Mouse (Mus musculus): Measurements from ENCODE around the gene E4f1. TPM values are rescaled to one million over a fixed set of nuclear protein-coding genes. Genes with fewer than 3 reads are reported as not detected.

Gene E4f1
- polyA plus RNA-seq, 1 experiment from 2014 or later = 42.3 TPM

- 92% methylated on average over 20 of the region's 20 CpGs for WGBS
- H3K27ac ChIP-seq (ENCODE audit: low read depth, low read length) = no peak overlapping the region
- peaks cover 27% of the 10 kb centered on the region for H3K4me1 ChIP-seq (ENCODE audit: control insufficient read depth, insufficient read depth, low read depth, low read length)
- ATAC-seq = no peak
- peak overlapping the region; percentile 61 for H3K4me2 ChIP-seq (ENCODE audit: low read length)
- H3K27me3 ChIP-seq (replicated peaks; ENCODE audit: control insufficient read depth, insufficient read depth, low read length) = no peaks in the 10 kb centered on the region
- 0 out of 2 replicates have a peak overlapping the region, but pooled peaks have one; percentile 74 for H3K9ac ChIP-seq (ENCODE audit: low read depth, low read length)
- H3K36me3 ChIP-seq (ENCODE audit: control insufficient read depth, insufficient read depth, low read length) = peaks cover 20% of the 10 kb centered on the region
- H3K9me3 ChIP-seq (ENCODE audit: control insufficient read depth, low read length) = no peaks in the 10 kb centered on the region
- no peak overlapping the region; the same call in 1 of the 2 replicates for H3K4me3 ChIP-seq (ENCODE audit: low read length)
Observed at GRCm38 (mm10) chr17:24477053-24477984, 7.2 kb upstream of the E4f1 start.

GRCm38 (mm10) chr17:24476022-24476776 is 6.1 kb upstream of the E4f1 start:
- H3K36me3 ChIP-seq (ENCODE audit: control insufficient read depth, insufficient read depth, low read length) = peaks cover 20% of the 10 kb centered on the region
- no peak for ATAC-seq
- peaks cover 38% of the 10 kb centered on the region for H3K4me1 ChIP-seq (ENCODE audit: control insufficient read depth, insufficient read depth, low read depth, low read length)
- no peak overlapping the region for H3K4me2 ChIP-seq (ENCODE audit: low read length)
- H3K9me3 ChIP-seq (ENCODE audit: control insufficient read depth, low read length) = no peaks in the 10 kb centered on the region
- no peaks in the 10 kb centered on the region for H3K27me3 ChIP-seq (replicated peaks; ENCODE audit: control insufficient read depth, insufficient read depth, low read length)
- no peak overlapping the region for H3K4me3 ChIP-seq (ENCODE audit: low read length)
- H3K27ac ChIP-seq (ENCODE audit: low read depth, low read length) = no peak overlapping the region
- WGBS = 92% methylated on average over 10 of the region's 10 CpGs
- H3K9ac ChIP-seq (ENCODE audit: low read depth, low read length) = no peak overlapping the region

GRCm38 (mm10) chr17:24475586-24475985 is 5.5 kb upstream of the E4f1 start:
- ATAC-seq = no peak
- H3K9me3 ChIP-seq (ENCODE audit: control insufficient read depth, low read length) = no peaks in the 10 kb centered on the region
- 93% methylated on average over 6 of the region's 6 CpGs for WGBS
- no peak overlapping the region for H3K4me3 ChIP-seq (ENCODE audit: low read length)
- no peak overlapping the region for H3K4me2 ChIP-seq (ENCODE audit: low read length)
- H3K4me1 ChIP-seq (ENCODE audit: control insufficient read depth, insufficient read depth, low read depth, low read length) = peaks cover 43% of the 10 kb centered on the region
- no peak overlapping the region for H3K27ac ChIP-seq (ENCODE audit: low read depth, low read length)
- H3K9ac ChIP-seq (ENCODE audit: low read depth, low read length) = no peak overlapping the region
- H3K36me3 ChIP-seq (ENCODE audit: control insufficient read depth, insufficient read depth, low read length) = peaks cover 20% of the 10 kb centered on the region
- no peaks in the 10 kb centered on the region for H3K27me3 ChIP-seq (replicated peaks; ENCODE audit: control insufficient read depth, insufficient read depth, low read length)

GRCm38 (mm10) chr17:24474557-24474956 is 4.4 kb upstream of the E4f1 start:
- WGBS = 81% methylated on average over 5 of the region's 5 CpGs
- Histone ChIP-seq H3K4me2 (ENCODE audit: low read length) (no peak overlapping the region), H3K27me3 (replicated peaks; ENCODE audit: control insufficient read depth, insufficient read depth, low read length) (no peaks in the 10 kb centered on the region), H3K36me3 (ENCODE audit: control insufficient read depth, insufficient read depth, low read length) (peaks cover 20% of the 10 kb centered on the region), H3K9ac (ENCODE audit: low read depth, low read length) (no peak overlapping the region), H3K4me3 (ENCODE audit: low read length) (no peak overlapping the region), H3K27ac (ENCODE audit: low read depth, low read length) (no peak overlapping the region), H3K4me1 (ENCODE audit: control insufficient read depth, insufficient read depth, low read depth, low read length) (peaks cover 39% of the 10 kb centered on the region), H3K9me3 (ENCODE audit: control insufficient read depth, low read length) (no peaks in the 10 kb centered on the region)
- ATAC-seq = no peak

GRCm38 (mm10) chr17:24473612-24474275 is 3.6 kb upstream of the E4f1 start, which contains the start of gene Bricd5:
Gene Bricd5 (plus strand): TSS chr17:24473884.
- WGBS = 77% methylated on average over 6 of the region's 6 CpGs
- H3K4me2 ChIP-seq (ENCODE audit: low read length) = no peak within 1 kb of the TSS; the same call in 1 of the 2 replicates
- no peak within 1 kb of the TSS for H3K4me3 ChIP-seq (ENCODE audit: low read length)
- ATAC-seq = no peak
- 0 out of 2 replicates have a peak within 1 kb of the TSS, but pooled peaks have one; percentile 22 for H3K9ac ChIP-seq (ENCODE audit: low read depth, low read length)
- no peaks in the 10 kb centered on the region for H3K27me3 ChIP-seq (replicated peaks; ENCODE audit: control insufficient read depth, insufficient read depth, low read length)
- no peaks in the 10 kb centered on the region for H3K9me3 ChIP-seq (ENCODE audit: control insufficient read depth, low read length)
- H3K27ac ChIP-seq (ENCODE audit: low read depth, low read length) = peak within 1 kb of the TSS; percentile 23; the same call in 1 of the 2 replicates
- peaks cover 20% of the 10 kb centered on the region for H3K36me3 ChIP-seq (ENCODE audit: control insufficient read depth, insufficient read depth, low read length)
- peaks cover 39% of the 10 kb centered on the region for H3K4me1 ChIP-seq (ENCODE audit: control insufficient read depth, insufficient read depth, low read depth, low read length)

GRCm38 (mm10) chr17:24472512-24472911 is 2.4 kb upstream of the E4f1 start:
- peaks cover 20% of the 10 kb centered on the region for H3K36me3 ChIP-seq (ENCODE audit: control insufficient read depth, insufficient read depth, low read length)
- H3K9me3 ChIP-seq (ENCODE audit: control insufficient read depth, low read length) = no peaks in the 10 kb centered on the region
- H3K9ac ChIP-seq (ENCODE audit: low read depth, low read length) = no peak overlapping the region
- peaks cover 31% of the 10 kb centered on the region for H3K4me1 ChIP-seq (ENCODE audit: control insufficient read depth, insufficient read depth, low read depth, low read length)
- WGBS = 77% methylated on average over 4 of the region's 4 CpGs
- no peak overlapping the region for H3K27ac ChIP-seq (ENCODE audit: low read depth, low read length)
- peak overlapping the region; percentile 99 for H3K4me2 ChIP-seq (ENCODE audit: low read length)
- ATAC-seq = no peak
- no peak overlapping the region for H3K4me3 ChIP-seq (ENCODE audit: low read length)
- no peaks in the 10 kb centered on the region for H3K27me3 ChIP-seq (replicated peaks; ENCODE audit: control insufficient read depth, insufficient read depth, low read length)

- H3K27me3 ChIP-seq (replicated peaks; ENCODE audit: control insufficient read depth, insufficient read depth, low read length) = no peaks in the 10 kb centered on the region
- under 1% methylated on average over 68 of the region's 68 CpGs for WGBS
- H3K4me3 ChIP-seq (ENCODE audit: low read length) = peak overlapping the region; percentile 67
- H3K4me2 ChIP-seq (ENCODE audit: low read length) = peak overlapping the region; percentile 99
- no peaks in the 10 kb centered on the region for H3K9me3 ChIP-seq (ENCODE audit: control insufficient read depth, low read length)
- H3K36me3 ChIP-seq (ENCODE audit: control insufficient read depth, insufficient read depth, low read length) = peaks cover 14% of the 10 kb centered on the region
- peaks cover 29% of the 10 kb centered on the region for H3K4me1 ChIP-seq (ENCODE audit: control insufficient read depth, insufficient read depth, low read depth, low read length)
- H3K9ac ChIP-seq (ENCODE audit: low read depth, low read length) = peak overlapping the region; percentile 78
- H3K27ac ChIP-seq (ENCODE audit: low read depth, low read length) = peak overlapping the region; percentile 88
- peak; percentile 1; the same call in 1 of the 2 replicates for ATAC-seq
Observed at GRCm38 (mm10) chr17:24470701-24471527, 801 bp upstream of the E4f1 start.

- Histone ChIP-seq H3K27me3 (replicated peaks; ENCODE audit: control insufficient read depth, insufficient read depth, low read length) (no peaks in the 10 kb centered on the region), H3K4me1 (ENCODE audit: control insufficient read depth, insufficient read depth, low read depth, low read length) (peaks cover 29% of the 10 kb centered on the region), H3K36me3 (ENCODE audit: control insufficient read depth, insufficient read depth, low read length) (peaks cover under 1% of the 10 kb centered on the region; the same call in 1 of the 2 replicates), H3K9ac (ENCODE audit: low read depth, low read length) (peak overlapping the region; percentile 78), H3K27ac (ENCODE audit: low read depth, low read length) (peak overlapping the region; percentile 88), H3K9me3 (ENCODE audit: control insufficient read depth, low read length) (no peaks in the 10 kb centered on the region), H3K4me2 (ENCODE audit: low read length) (peak overlapping the region; percentile 99), H3K4me3 (ENCODE audit: low read length) (peak overlapping the region; percentile 67)
- no peak for ATAC-seq
- 20% methylated on average over 7 of the region's 7 CpGs for WGBS
Observed at GRCm38 (mm10) chr17:24469336-24469909, 690 bp downstream of the E4f1 start.
